Mouse (Mus musculus) embryonic facial prominence, embryonic 15.5 days (tissue): ENCODE results near the gene Pkmyt1. TPM values are rescaled to one million over a fixed set of nuclear protein-coding genes. Genes with fewer than 3 reads are reported as not detected.

Experiments used
- ATAC-seq: fragments of 200-750 bp; cut with Nextera tagmentation; 2 replicates; pipeline ENCODE4 v1.8.0; 2017; ENCODE audit warnings: low read depth, moderate TSS enrichment; ENCODE audit not compliant: insufficient number of reproducible peaks, low FRiP score, low TSS enrichment
- H3K27ac ChIP-seq: fragments of 300-500 bp; sonication (generic); replicated peaks from 2 replicates; pipeline ENCODE4 v1.5.1; 2015; ENCODE audit warnings: mild to moderate bottlenecking, inconsistent platforms
- H3K27me3 ChIP-seq: fragments of 300-500 bp; sonication (generic); 2 replicates; pipeline ENCODE4 v1.6.1; 2015; ENCODE audit warnings: inconsistent platforms
- H3K36me3 ChIP-seq: fragments of 300-500 bp; sonication (generic); 2 replicates; pipeline ENCODE4 v1.6.1; 2015; ENCODE audit warnings: mild to moderate bottlenecking, inconsistent platforms
- H3K4me1 ChIP-seq: fragments of 300-500 bp; sonication (generic); 2 replicates; pipeline ENCODE4 v1.6.1; 2015; ENCODE audit warnings: inconsistent platforms
- H3K4me2 ChIP-seq: fragments of 300-500 bp; sonication (generic); replicated peaks from 2 replicates; pipeline ENCODE4 v1.6.1; 2015; ENCODE audit warnings: mild to moderate bottlenecking, inconsistent platforms
- H3K4me3 ChIP-seq: fragments of 300-500 bp; sonication (generic); replicated peaks from 2 replicates; pipeline ENCODE4 v1.5.1; 2015; ENCODE audit warnings: mild to moderate bottlenecking, inconsistent platforms
- H3K9ac ChIP-seq: fragments of 300-500 bp; sonication (generic); 2 replicates; pipeline ENCODE4 v1.6.1; 2015; ENCODE audit warnings: inconsistent platforms
- H3K9me3 ChIP-seq: fragments of 300-500 bp; sonication (generic); replicated peaks from 2 replicates; pipeline ENCODE4 v1.6.1; 2016; ENCODE audit warnings: inconsistent platforms
- WGBS: fragments of 180-500 bp; shearing (Covaris S2); methylation state at CpG from one replicate; pipeline ENCODE4 v1.1.7; 2015; 5-methylcytosine and 5-hydroxymethylcytosine counted together
- polyA plus RNA-seq: library from polyadenylated mRNA; unstranded; fragments of >200 nt; fragmentation: Nextera tagmentation; extraction: Ambion mirVana; gene quantifications from 2 replicates; pipeline ENCODE4 v1.2.1, GENCODE M21; 2015

The Pkmyt1 gene
- polyA plus RNA-seq, 1 experiment from 2014 or later, result 55.8 TPM

DNA sequence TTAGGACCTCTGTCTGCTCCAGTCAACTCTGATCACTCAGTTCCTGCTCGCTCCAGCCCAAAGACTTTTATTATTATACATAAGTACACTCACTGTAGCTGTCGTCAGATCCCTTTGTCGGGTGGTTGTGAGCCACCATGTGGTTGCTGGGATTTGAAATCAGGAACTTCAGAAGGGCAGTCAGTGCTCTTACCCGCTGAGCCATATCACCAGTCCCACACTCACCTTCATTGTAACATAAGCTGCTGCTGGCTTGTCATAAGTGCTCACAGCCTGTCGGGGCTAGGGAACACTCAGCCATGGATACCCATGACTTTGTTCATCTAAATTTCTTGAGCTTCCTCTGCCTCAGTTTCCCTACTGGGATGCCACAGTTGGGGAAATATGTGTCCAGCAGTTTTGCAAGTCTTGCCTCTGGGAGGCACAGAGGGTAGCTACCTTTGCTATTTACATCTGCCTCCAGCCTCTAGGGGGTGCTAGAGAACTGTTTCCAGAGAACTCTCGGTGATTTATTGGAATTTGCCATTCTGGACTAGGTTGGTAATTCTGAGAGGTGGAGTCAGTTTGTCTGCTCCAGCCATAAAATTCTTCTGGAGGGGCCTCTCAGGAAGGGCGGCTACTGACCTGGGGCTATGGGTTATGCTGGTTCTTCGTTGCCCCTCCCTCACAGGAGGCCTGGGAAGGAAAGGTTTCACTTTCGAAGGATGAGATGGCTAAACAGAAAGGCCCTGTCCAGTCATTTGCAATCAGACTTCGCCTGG, 22.7 kb downstream of the Pkmyt1 start:
- Histone ChIP-seq H3K27ac (no peak overlapping the region), H3K4me3 (peak overlapping the region; percentile 22; the same call in 1 of the 2 replicates), H3K9ac (no peak overlapping the region), H3K27me3 (peaks cover 39% of the 10 kb centered on the region), H3K9me3 (no peaks in the 10 kb centered on the region), H3K4me2 (peak overlapping the region; percentile 35), H3K4me1 (peaks cover 24% of the 10 kb centered on the region), H3K36me3 (peaks cover 24% of the 10 kb centered on the region)
- 28% methylated on average over 10 of the region's 10 CpGs for WGBS
- ATAC-seq, result no peak

GRCm38 (mm10) chr17:23749400-23750191, 23.5 kb downstream of the Pkmyt1 start:
- no peaks in the 10 kb centered on the region for H3K9me3 ChIP-seq
- ATAC-seq, result no peak
- no peak overlapping the region for H3K9ac ChIP-seq
- H3K4me1 ChIP-seq, result peaks cover 23% of the 10 kb centered on the region
- no peak overlapping the region for H3K27ac ChIP-seq
- peaks cover 30% of the 10 kb centered on the region for H3K36me3 ChIP-seq
- WGBS, result 79% methylated on average over 11 of the region's 11 CpGs
- H3K4me2 ChIP-seq, result peak overlapping the region; percentile 35
- H3K4me3 ChIP-seq, result 0 out of 2 replicates have a peak overlapping the region, but pooled peaks have one; percentile 22
- H3K27me3 ChIP-seq, result peaks cover 32% of the 10 kb centered on the region

DNA sequence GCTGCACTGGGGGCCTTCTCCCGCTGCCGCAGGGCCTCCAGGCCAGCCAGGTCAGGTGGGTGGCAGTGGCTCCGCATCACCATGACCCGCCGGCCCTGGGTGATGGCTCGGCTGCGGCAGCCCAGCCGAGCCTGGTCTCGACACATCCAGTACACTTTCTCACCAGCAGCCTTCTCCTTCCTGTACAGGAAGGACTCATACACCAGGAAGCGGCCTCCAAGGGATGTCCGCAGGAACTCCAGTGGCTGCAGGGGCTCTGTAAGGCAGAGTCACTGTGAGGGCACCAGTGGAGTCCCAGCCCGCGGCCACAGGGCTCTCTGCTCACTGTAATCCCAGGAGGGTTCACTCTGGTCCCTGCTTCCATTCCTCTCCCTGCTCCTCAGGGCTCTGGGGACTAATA, 29.6 kb downstream of the Pkmyt1 start:
- Histone ChIP-seq H3K36me3 (peaks cover 84% of the 10 kb centered on the region), H3K27ac (no peak overlapping the region), H3K4me3 (no peak overlapping the region), H3K27me3 (no peaks in the 10 kb centered on the region), H3K4me2 (no peak overlapping the region), H3K9me3 (no peaks in the 10 kb centered on the region), H3K4me1 (no peaks in the 10 kb centered on the region), H3K9ac (no peak overlapping the region)
- 94% methylated on average over 13 of the region's 13 CpGs for WGBS
- no peak for ATAC-seq

DNA sequence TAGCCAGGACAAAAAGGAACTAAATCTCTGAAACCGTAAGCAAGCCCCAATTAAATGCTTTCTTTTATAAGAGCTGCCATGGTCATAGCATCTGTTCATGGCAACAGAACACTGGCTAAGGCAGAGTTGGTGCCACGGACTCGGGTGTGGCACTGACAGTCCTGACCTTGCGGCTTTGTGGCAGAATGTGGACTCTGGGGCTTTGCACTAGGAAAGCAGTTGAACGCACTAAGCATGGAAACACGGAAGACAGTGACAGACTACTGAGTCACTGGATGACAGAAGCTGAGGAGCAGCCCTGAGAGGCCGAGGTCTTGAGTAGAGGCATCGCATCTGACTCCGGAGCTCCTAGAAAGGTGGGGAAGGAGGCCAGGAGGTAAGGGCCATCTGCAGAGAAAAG, 31.4 kb downstream of the Pkmyt1 start:
- ATAC-seq, result no peak
- H3K36me3 ChIP-seq, result peaks cover 90% of the 10 kb centered on the region
- 93% methylated on average over 9 of the region's 9 CpGs for WGBS

DNA sequence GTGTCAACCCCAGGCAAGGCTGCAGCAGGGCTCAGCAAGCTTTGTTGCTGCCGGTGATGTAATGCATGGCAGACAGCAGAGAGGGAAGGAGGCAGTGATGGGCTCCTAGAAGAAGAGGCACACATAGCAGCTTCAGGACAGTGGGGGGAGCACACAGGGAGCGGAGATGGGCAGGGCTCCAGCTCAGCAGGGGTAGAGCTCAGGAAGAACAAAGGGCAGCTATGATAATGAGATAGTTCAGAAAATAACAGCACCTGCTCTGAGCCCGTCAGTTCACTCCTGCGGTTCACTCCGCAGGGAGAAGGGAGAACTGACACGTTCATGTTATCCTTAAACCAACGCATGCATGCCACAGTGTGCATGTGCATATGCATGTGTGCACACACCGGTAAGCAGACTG, 32.7 kb downstream of the Pkmyt1 start:
- Histone ChIP-seq H3K27ac (no peak overlapping the region), H3K9me3 (no peaks in the 10 kb centered on the region), H3K4me1 (no peaks in the 10 kb centered on the region), H3K9ac (no peak overlapping the region), H3K4me3 (no peak overlapping the region), H3K4me2 (no peak overlapping the region), H3K36me3 (peaks cover 83% of the 10 kb centered on the region), H3K27me3 (no peaks in the 10 kb centered on the region)
- 77% methylated on average over 8 of the region's 8 CpGs for WGBS
- ATAC-seq, result no peak

More for the DNA sequence above, 31.4 kb downstream of the Pkmyt1 start:
- Histone ChIP-seq H3K9me3 (no peaks in the 10 kb centered on the region), H3K27ac (no peak overlapping the region), H3K4me2 (no peak overlapping the region), H3K4me3 (no peak overlapping the region), H3K4me1 (no peaks in the 10 kb centered on the region), H3K27me3 (no peaks in the 10 kb centered on the region), H3K9ac (no peak overlapping the region)

GRCm38 (mm10) chr17:23760231-23760630, 34.1 kb downstream of the Pkmyt1 start:
- Histone ChIP-seq H3K4me3 (no peak overlapping the region), H3K36me3 (peaks cover 74% of the 10 kb centered on the region), H3K4me2 (no peak overlapping the region), H3K9ac (no peak overlapping the region), H3K4me1 (no peaks in the 10 kb centered on the region), H3K27ac (no peak overlapping the region), H3K27me3 (no peaks in the 10 kb centered on the region), H3K9me3 (no peaks in the 10 kb centered on the region)
- 94% methylated on average over 9 of the region's 9 CpGs for WGBS
- no peak for ATAC-seq

DNA sequence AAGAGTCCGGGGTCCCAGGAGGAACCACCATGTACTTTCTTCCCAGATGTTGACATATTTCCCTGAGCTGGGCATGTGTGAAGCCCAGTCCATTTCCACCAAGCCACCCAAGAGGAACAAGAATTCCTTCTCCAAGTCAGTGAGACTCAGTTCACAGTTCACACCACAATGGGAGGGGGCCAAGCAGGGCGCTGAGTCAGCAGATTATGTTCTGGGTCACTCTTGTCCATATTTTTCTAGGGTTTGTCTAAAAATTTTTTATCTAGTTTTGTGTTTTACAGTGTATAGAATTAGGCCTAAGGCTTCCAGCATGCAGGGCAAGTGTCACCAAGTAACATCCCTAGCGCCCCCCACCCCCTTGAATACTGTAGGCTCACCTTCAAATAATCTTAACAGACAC, 35.0 kb downstream of the Pkmyt1 start:
- H3K9ac ChIP-seq, result no peak overlapping the region
- H3K4me3 ChIP-seq, result no peak overlapping the region
- peaks cover 64% of the 10 kb centered on the region for H3K36me3 ChIP-seq
- H3K9me3 ChIP-seq, result no peaks in the 10 kb centered on the region
- no peak overlapping the region for H3K27ac ChIP-seq
- no peak for ATAC-seq
- H3K27me3 ChIP-seq, result no peaks in the 10 kb centered on the region
- 95% methylated on average over 3 of the region's 3 CpGs for WGBS
- H3K4me1 ChIP-seq, result no peaks in the 10 kb centered on the region
- no peak overlapping the region for H3K4me2 ChIP-seq

DNA sequence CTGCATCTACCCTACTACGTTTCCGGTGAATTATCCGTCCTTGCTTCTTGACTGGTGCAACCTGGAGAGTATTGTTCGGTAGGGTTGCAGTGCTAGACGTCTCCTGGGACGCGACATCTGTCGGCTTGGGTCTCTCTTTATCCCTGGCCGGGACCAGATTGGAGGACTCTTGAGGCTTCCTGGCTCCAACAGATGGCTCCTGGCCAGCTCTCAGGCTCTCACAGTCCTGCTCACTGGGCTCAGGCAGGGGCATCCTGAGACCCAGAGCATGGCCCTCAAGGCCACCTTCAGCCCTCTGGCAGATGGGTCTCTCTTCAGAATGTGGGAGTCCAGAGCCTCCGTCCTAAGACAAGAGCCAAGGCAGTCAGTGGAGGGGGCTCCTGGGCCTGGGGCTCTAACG, 36.8 kb downstream of the Pkmyt1 start:
- ATAC-seq, result peak; percentile 17; the same call in 1 of the 2 replicates
- Histone ChIP-seq H3K4me1 (no peaks in the 10 kb centered on the region), H3K4me2 (no peak overlapping the region), H3K9ac (no peak overlapping the region), H3K9me3 (no peaks in the 10 kb centered on the region), H3K27ac (no peak overlapping the region), H3K36me3 (peaks cover 48% of the 10 kb centered on the region), H3K27me3 (no peaks in the 10 kb centered on the region), H3K4me3 (no peak overlapping the region)
- WGBS, result 87% methylated on average over 11 of the region's 11 CpGs

DNA sequence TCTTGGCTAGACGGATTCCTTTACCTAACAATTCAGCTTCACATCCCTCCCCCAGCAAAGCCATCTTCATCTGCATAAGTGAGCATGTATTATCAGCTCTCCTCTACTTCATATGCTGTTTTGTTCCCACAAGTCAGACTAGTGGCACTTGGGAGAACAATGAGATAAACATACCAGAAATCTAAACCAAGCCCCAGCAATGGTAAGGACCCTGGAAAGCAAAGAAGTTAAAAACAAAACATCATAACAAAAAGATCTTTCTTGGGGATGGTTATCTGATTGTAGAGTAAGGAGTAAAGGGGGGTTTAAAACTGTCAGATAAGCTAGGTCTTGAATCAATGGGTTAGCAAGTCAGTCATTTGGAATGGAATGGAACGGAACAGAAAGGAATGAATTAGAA, 44.4 kb downstream of the Pkmyt1 start:
- Histone ChIP-seq H3K27me3 (no peaks in the 10 kb centered on the region), H3K4me2 (peak overlapping the region; percentile 77), H3K9me3 (no peaks in the 10 kb centered on the region), H3K9ac (peak overlapping the region; percentile 97; the same call in 1 of the 2 replicates), H3K36me3 (no peaks in the 10 kb centered on the region), H3K27ac (0 out of 2 replicates have a peak overlapping the region, but pooled peaks have one; percentile 82), H3K4me3 (peak overlapping the region; percentile 97), H3K4me1 (peaks cover 11% of the 10 kb centered on the region)
- ATAC-seq, result no peak
- 19% methylated on average over 2 of the region's 2 CpGs for WGBS

DNA sequence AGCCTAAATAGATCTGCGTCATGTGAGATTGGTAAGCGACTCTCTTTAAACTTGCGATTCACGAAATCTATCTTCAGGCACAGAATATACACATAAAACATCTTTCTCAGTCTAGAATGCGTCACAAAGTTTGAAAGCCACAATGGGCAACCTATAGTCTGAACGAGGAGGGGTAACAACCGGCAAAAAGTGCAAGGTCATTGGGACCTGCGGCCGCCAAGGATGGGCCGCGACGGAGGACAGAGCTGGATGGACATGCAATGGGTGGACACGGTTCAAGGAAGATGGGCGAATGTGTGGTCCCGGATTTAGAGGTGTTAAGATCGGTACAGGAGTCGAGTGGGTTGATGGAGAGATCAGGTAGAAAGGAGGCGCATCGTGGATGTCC, 44.8 kb downstream of the Pkmyt1 start:
- Histone ChIP-seq H3K36me3 (no peaks in the 10 kb centered on the region), H3K9me3 (no peaks in the 10 kb centered on the region), H3K27me3 (no peaks in the 10 kb centered on the region), H3K4me2 (peak overlapping the region; percentile 77), H3K27ac (peak overlapping the region; percentile 82; the same call in 1 of the 2 replicates), H3K4me1 (peaks cover 11% of the 10 kb centered on the region), H3K4me3 (peak overlapping the region; percentile 97), H3K9ac (peak overlapping the region; percentile 97)
- no peak for ATAC-seq
- WGBS, result 1% methylated on average over 18 of the region's 19 CpGs
